Mouse (Mus musculus) testis, postnatal 14 days (tissue): ENCODE measurements at regions not wholly inside any gene's neighbourhood (a gene's known extent, or its start where the extent isn't known, plus 50 kb on each side); places are given as distances from the start of the nearest gene placed in this dataset.

Experiments
- DNase-seq: peaks from one replicate; pipeline ENCODE4 v3.0.0; 2021; ENCODE audit warnings: low spot score

DNA sequence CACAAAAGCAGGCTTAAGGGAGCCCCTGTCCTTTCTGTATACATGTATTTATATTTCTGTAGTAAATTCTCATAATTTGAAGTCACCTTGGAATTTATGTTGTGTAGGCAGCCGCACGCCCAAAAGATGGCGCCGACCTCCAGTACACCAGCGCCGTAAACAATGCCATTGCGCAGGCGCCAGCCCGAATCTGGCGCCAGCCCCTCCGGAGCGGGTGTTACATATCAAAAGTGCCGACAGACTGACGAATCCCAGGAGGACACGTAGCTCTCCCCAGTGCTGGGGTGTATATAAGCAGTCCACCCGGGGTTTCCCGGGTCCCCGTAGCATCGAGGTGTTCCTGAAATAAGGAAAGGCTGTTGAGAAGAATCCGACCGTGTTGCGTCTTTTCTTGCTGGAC lies 108.1 kb upstream of the Pde3a start:
- DNase-seq, result peak; percentile 33

DNA sequence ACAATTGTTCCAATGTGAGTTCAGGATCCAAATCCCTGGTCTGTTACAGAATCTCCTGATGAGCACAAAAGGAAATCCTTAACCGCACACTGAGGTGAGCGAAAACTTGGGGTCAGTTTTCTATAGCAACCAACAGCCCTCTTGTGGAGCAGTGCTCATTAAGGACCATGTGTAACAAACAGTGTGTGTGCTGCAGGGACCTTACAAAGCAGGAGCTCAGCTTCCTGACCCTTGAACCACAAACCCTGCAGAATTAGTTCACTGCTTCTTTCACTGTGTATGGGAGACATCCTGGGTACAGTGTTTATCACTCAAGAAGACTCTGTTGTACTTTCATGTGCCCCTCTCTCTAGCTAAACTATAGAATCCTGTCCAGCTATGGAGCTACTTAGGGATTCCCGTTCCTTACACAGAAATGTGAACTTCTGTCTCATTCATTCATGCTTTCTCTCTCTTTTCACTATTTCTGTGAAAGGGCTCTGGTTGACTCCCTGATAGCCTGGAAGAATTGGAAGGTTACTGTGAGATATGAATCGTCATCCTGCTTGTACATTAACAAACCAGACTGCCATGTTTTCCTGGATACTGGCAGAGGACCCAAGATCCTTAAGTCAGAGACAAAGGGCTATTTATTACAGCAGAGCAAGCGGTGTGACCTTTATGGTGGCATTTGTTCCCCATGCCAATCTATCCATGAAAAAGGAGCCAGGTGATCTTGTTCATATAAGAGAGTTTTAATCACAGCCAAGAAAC lies 100.5 kb upstream of the Pde3a start:
- no peak for DNase-seq

DNA sequence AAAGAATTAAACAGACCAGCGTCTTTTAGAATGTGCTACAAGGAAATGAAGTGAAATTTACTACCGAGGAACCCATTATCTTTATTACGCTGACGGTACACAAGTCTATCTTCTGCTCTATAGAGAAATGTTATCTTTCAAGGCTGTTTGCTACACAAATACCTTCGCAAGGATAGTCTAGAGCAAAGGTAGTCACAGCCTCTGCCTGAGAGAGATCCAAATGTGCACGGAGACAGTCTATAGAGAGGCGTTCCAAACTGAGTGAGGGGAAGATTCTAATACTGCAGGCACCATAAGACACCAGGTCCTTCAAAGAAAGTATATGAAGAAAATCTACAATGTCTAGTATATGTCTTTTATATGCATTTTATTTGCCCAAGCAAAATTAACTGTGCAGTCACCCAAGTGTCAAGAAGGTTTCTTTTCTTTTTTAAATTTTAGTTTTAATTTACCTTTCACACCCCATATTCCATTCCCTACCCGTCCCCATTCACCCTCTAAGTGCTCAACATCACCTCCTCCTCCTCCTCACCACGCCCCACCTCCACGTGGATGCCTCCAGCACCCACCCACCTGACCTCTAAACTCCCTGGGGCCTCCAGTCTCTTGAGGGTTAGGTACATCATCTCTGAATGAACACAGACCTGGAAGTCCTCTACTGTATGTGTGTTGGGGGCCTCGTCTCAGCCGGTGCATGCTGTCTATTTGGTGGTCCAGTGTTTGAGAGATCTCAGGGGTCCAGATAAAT lies 99.7 kb upstream of the Pde3a start:
- no peak for DNase-seq

DNA sequence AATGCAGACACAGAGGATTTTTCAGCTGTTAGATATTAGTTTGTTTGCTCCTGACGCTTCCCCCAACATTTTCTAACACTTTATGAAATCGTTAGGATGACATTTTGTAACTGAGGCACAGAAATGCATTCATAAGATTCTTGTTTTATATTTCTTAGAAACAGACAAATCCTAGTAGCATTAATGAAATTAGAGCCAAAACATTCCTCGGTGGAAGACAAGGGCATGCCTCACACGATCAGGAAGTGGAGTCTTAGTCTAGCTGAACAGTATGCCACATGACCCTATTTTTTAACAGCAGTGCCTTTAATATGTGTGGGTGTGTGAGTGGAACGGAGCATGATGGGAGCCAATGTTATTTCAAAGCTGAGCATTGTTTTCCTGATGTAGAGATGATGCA lies 89.7 kb upstream of the Pde3a start:
- DNase-seq, result no peak

DNA sequence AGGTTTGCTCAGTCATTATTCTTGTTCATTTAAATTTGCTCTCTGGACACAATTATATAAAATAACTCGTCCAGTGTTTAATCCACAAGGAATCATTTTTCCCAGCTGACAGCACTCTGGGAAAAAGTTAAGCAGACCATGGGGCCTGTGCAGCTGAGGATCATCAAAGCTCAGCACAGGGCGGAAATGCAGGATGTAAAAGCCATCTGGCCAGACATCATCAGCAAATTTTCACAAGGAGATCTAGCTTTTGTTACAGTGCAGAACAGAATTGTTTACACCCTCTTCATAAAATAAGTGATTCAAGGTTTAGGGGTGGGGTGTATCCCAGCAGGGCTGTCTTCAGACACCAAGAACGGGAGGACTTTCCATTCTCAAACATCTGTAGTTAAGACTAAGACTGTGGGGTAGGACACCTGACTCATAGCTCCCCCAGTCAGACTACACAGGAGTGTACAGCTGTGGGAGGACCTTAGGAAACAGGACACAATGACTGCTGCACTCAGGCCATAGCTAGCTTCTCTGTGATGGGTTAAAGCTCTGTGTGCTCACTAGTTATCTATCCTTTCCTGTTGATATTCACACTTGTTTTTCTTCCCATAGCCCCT lies 87.3 kb upstream of the Pde3a start:
- DNase-seq, result no peak

DNA sequence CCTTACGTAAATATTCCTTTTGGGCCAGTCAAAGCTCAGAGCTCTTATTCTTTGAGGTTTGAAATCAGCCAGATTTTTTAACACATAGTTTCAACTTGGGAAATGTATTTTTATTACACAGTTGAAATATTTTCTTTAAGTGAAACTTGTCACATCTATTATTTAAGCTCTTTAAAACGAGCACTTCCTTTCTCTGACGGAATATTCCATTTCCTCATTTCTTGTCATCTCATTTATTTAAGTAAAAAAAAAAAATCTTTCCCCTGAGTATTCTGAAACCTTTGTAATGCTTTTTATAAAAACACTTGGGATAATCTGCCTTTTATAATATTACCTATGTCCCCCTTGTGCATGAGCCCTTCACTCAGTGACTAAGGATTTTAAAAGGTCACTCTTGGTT lies 81.8 kb upstream of the Pde3a start:
- DNase-seq, result no peak

DNA sequence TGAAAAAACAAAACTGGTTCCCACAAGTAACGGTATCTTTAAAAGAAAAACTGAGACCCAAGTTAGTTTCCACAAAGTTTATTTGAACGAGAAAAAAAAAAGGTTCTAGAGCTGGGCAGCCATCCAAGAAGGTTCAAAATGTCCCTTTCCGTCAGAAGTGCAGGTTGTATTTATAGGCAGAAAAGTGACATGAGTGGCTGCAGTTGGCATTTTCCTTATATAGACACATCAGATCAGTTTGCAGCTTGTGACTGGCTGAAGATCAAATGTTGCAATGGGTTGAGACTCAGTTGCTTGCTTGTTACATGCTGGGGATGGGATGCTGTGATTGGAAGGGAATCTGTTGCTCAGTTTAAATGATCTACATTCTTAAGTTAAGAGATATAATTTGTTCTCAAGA lies 80.7 kb upstream of the Pde3a start:
- no peak for DNase-seq

DNA sequence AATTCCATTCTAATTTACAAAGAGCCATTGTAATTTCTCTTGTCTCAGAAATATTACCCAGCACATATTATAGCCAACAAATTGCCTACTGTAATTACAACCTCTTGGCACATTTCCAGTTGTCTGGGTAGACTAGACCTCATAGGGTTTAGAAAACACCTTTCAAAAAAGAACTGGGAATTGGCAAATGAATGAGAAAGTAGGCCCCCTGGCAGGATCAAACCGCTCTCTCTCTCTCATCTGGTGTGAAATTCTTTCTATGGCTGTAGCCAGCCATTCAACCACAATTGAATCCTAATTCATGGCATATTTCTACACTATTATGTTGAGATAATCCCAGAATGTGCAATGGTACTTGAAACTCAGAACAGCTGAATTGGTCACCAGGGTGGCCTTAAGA lies 65.3 kb upstream of the Pde3a start:
- DNase-seq, result no peak

DNA sequence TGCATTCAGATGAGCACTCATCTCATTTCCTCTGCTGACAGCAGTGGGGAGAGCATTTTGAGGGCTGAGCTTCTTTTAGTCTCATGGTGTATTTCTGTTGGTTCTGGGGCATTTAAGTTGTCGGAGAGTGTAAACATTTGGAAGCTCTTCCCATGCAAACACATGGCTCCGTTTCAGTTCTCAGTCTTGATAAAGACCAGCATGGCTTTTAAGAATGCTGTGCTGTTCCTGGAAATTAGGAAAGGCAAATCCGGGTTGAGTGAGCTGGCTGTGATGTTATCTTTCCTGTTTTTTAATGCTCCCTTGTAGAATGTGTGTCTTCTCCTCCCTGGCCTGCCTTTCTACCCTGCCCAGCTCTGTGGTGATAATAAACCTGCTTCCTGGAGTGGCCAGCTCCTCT lies 61.0 kb upstream of the Pde3a start:
- no peak for DNase-seq

DNA sequence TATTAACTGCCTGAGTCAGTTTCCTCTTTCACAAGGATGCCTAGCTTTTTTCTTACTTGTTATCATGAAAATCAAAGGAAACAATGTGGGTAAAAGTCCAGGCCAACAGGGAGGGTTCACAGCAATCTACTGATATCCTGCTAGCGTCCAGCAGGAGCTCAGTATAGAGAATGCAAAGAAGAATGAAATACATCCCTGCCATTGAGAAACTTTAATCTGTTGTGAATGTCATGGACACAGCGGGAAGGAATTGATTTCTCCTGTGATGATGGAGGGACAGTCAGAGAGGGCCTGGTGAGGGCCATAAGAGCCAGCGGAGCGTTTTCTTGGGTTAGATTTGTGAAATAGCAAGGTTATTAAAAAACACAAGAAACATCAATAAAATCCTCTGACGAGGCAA lies 60.0 kb upstream of the Pde3a start:
- no peak for DNase-seq

DNA sequence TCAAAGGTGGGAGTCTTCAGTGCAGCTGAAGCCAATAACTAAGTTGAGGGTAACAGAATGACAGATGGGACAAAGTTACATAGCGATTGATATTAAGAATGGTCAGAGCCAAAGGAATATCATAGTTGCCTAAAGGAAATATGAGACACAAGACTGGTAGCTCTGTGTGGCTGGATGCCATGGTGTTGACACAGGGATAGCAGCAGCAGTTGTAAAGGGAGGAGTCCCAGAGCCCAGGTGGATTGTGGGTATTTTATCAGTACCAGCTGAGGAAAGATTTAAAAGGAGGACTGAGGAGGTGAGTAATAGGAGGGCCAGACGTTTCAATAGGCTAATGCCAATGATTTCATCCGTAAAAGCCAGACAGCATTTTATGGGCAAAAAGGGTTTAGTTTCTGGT lies 59.4 kb upstream of the Pde3a start:
- no peak for DNase-seq

DNA sequence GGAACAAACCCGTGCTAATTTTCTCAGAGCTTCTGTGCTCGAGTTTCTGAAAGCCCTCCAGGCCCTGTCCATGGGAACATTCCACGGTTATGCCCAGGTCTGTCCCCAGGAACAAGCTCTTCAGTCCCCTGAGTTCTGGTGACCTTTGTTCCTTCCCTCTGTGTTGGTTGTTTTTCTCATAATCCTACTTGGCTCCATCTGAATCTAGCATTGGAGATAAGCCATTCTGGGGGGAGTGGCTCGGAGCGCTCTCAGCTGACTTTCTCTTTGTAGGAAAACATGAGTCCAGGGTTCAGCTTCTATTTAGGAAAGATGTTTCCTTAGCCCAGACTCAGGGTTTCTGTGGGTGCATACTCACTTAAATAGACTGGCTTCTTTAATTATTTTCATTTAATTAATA lies 58.7 kb upstream of the Pde3a start:
- DNase-seq, result no peak

DNA sequence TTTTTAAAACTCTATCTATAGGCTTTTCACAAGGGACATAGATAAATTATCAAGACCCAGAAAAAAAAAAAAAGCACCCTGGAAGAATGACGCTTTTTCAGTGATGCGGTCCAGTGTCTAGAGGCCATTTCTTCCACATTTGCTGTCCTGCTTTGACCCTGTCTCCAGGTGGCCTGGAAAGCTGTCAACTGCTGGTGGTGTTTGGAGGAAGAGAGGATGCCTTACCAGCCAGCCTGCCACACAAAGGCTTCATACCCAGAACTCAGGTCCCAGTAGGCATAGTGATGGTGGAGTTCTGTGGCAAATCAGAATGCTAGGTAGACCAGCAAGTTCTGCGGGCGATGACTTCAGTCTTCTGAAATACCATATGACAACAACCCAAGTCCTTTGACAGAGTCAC lies 51.6 kb upstream of the Pde3a start:
- DNase-seq, result no peak
